Mouse (Mus musculus) heart, embryonic 12.5 days (tissue): ENCODE measurements at regions not wholly inside any gene's neighbourhood (a gene's known extent, or its start where the extent isn't known, plus 50 kb on each side); places are given as distances from the start of the nearest gene placed in this dataset.

Experiments used
- ATAC-seq: fragments of 200-750 bp; cut with Nextera tagmentation; 2 replicates; pipeline ENCODE4 v1.8.0; 2017; ENCODE audit warnings: moderate TSS enrichment, moderate library complexity; ENCODE audit not compliant: insufficient number of reproducible peaks, low FRiP score
- H3K27ac ChIP-seq: fragments of 300-500 bp; sonication (generic); 2 replicates; pipeline ENCODE4 v1.5.1; 2016; ENCODE audit warnings: mild to moderate bottlenecking, moderate library complexity; ENCODE audit not compliant: poor library complexity, severe bottlenecking
- H3K27me3 ChIP-seq: fragments of 300-500 bp; sonication (generic); replicated peaks from 2 replicates; pipeline ENCODE4 v1.6.1; 2016; ENCODE audit warnings: mild to moderate bottlenecking, moderate library complexity
- H3K36me3 ChIP-seq: fragments of 300-500 bp; sonication (generic); 2 replicates; pipeline ENCODE4 v1.6.1; 2016; ENCODE audit warnings: mild to moderate bottlenecking, moderate library complexity
- H3K4me1 ChIP-seq: fragments of 300-500 bp; sonication (generic); replicated peaks from 2 replicates; pipeline ENCODE4 v1.6.1; 2016; ENCODE audit warnings: mild to moderate bottlenecking
- H3K4me2 ChIP-seq: fragments of 300-500 bp; sonication (generic); 2 replicates; pipeline ENCODE4 v1.6.1; 2016; ENCODE audit warnings: mild to moderate bottlenecking, moderate library complexity
- H3K4me3 ChIP-seq: fragments of 300-500 bp; sonication (generic); 2 replicates; pipeline ENCODE4 v1.5.1; 2016; ENCODE audit warnings: mild to moderate bottlenecking
- H3K9ac ChIP-seq: fragments of 300-500 bp; sonication (generic); 2 replicates; pipeline ENCODE4 v1.6.1; 2016; ENCODE audit warnings: mild to moderate bottlenecking, moderate library complexity
- H3K9me3 ChIP-seq: fragments of 300-500 bp; sonication (generic); replicated peaks from 2 replicates; pipeline ENCODE4 v1.6.1; 2016; ENCODE audit warnings: mild to moderate bottlenecking, moderate library complexity
- WGBS: fragments of 180-500 bp; shearing (Covaris S2); methylation state at CpG from one replicate; pipeline ENCODE4 v1.1.7; 2016; 5-methylcytosine and 5-hydroxymethylcytosine counted together

DNA sequence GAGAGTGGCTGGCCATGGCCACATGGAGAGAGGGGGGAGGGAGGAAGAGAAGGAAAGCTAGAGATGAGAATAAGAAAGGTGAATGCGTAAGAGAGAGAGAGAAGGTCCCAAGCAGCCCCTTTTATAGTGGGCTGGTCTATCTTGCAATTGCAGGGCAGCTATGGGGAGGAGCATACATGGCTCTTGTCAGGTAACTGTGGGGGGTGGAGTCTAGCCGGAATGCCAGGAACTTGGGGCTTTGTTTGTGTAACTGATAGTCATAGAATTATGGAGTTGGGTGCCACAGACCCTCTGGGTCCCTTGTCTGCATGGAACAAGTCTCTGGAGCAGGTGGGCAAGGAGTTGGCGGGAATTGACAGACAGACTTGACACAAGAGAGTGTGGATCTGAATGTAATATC, 2151.8 kb downstream of the 4930444P10Rik start:
- Histone ChIP-seq H3K9me3 (peaks cover 9% of the 10 kb centered on the region), H3K4me1 (no peaks in the 10 kb centered on the region), H3K27ac (no peak overlapping the region), H3K9ac (no peak overlapping the region), H3K36me3 (no peaks in the 10 kb centered on the region), H3K4me3 (no peak overlapping the region), H3K4me2 (no peak overlapping the region), H3K27me3 (no peaks in the 10 kb centered on the region)
- 78% methylated on average over 3 of the region's 3 CpGs for WGBS
- ATAC-seq, result no peak

DNA sequence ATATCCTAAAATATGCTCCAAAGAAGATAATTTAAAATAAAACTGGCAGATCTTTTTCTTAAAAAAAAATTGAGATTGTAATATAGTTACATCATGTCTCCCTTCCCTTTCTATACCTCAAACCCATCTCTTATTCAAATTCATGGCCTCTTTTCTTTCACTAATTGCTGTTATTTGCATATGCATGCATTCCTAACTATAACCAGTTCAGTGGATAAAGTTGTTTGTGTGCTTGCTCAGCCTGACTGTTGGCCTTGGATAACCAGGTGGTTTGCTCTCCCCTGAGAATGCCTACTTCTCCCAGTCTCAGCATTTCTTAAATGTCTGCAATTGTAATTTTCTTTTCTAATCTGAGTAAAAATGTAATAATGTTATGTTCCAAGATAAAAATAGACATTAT, 2154.8 kb downstream of the 4930444P10Rik start:
- Histone ChIP-seq H3K27me3 (no peaks in the 10 kb centered on the region), H3K4me3 (no peak overlapping the region), H3K4me2 (no peak overlapping the region), H3K9me3 (peaks cover 9% of the 10 kb centered on the region), H3K27ac (no peak overlapping the region), H3K4me1 (no peaks in the 10 kb centered on the region), H3K36me3 (no peaks in the 10 kb centered on the region), H3K9ac (no peak overlapping the region)
- no peak for ATAC-seq

DNA sequence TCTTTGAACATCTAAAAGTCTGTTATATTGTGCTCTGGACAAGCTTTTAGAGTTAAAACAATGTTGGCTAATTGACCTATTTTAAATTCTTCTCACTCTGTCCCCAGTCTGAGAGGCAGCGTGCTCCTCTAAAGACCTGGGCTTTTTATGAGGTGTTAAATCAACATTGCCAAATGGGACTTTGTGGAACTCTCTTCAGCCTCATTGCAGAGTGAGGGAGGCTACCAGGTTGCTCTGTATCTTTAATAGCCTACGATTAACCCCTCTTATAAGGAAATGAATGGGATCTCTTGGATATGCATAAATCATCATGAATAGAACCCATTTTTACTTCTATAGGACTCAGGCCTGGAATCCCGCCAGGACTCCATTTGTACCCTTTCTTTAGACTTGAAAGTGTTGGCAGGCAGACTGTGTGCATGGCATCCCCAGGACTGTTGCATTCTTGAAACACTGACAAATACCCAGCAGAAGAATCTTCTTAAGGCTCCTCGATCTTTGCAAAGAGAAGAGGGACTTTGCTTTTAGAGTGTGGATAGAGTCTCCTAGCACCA, 2157.1 kb downstream of the 4930444P10Rik start:
- WGBS, result 50% methylated on average over 4 of the region's 4 CpGs
- Histone ChIP-seq H3K4me3 (no peak overlapping the region), H3K27me3 (no peaks in the 10 kb centered on the region), H3K27ac (no peak overlapping the region), H3K9ac (no peak overlapping the region), H3K36me3 (no peaks in the 10 kb centered on the region), H3K4me1 (no peaks in the 10 kb centered on the region), H3K9me3 (peaks cover 5% of the 10 kb centered on the region), H3K4me2 (no peak overlapping the region)
- ATAC-seq, result no peak

DNA sequence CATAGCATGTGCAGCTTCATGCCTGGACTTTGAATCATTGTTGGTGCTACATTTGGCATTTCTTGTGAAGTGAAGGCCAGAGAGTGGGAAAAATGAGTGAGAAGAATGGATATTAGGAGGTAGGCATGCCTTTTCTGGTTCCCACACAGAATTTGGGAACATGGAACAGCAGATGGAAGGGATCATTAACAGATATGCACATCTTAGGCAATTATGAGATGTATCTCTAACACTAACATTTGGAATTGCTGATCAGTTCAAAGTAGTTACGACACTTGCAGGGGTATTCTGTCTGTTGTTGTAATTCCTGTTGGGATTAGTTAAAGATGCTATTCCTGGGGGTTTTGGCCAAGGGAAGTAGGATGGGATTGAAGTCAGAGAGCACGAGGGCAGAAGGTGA, 2164.4 kb downstream of the 4930444P10Rik start:
- no peak overlapping the region for H3K4me2 ChIP-seq
- H3K27ac ChIP-seq, result no peak overlapping the region
- H3K4me1 ChIP-seq, result no peaks in the 10 kb centered on the region; the same call in 1 of the 2 replicates
- ATAC-seq, result no peak
- WGBS, result 77% methylated on average over 2 of the region's 2 CpGs
- H3K4me3 ChIP-seq, result no peak overlapping the region
- H3K27me3 ChIP-seq, result no peaks in the 10 kb centered on the region
- H3K36me3 ChIP-seq, result no peaks in the 10 kb centered on the region
- no peaks in the 10 kb centered on the region for H3K9me3 ChIP-seq
- H3K9ac ChIP-seq, result no peak overlapping the region

DNA sequence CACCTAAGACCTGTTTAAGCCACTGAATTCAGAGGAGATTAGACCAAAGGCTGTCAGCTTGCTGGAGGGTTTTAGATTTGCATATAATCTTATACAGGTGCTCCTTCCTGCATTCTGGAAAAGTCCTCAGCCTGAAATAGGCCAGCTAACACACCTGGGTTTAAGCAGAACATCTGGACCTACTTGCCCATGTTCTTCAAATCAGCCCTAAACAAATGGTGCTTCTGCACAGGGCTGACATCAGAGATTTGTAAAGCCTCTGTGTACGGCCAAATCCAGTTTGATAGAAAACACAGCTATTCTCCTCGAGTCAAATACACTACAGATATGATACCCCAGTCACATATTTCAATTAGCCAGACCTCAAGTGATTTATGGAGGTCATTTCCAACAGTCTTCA, 2165.2 kb downstream of the 4930444P10Rik start:
- H3K4me3 ChIP-seq, result no peak overlapping the region
- no peak overlapping the region for H3K9ac ChIP-seq
- ATAC-seq, result no peak
- 39% methylated on average over 2 of the region's 2 CpGs for WGBS
- no peaks in the 10 kb centered on the region for H3K9me3 ChIP-seq
- H3K27me3 ChIP-seq, result no peaks in the 10 kb centered on the region
- no peak overlapping the region for H3K27ac ChIP-seq
- H3K4me1 ChIP-seq, result no peaks in the 10 kb centered on the region; the same call in 1 of the 2 replicates
- H3K36me3 ChIP-seq, result no peaks in the 10 kb centered on the region
- H3K4me2 ChIP-seq, result no peak overlapping the region

DNA sequence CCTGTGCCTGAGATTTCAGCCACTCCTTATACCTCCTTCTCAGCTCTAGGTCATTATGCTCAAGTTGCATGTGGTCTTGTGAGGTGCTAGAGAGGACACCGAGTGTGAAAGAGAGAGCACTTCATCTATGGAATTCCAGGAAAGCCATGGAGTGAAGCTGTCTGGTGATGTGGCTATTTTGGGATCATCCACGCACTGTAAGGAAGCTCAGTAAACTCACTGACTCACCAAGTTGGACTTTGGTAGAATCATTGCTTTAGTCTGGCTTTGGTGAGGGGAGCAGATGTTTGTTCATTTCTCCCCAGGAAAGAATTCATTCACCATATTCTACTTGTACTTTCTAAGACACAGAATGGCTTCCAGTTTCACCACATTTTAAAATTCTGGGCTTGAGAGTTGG, 2167.1 kb downstream of the 4930444P10Rik start:
- no peak overlapping the region for H3K27ac ChIP-seq
- 33% methylated on average over 2 of the region's 2 CpGs for WGBS
- ATAC-seq, result no peak; the same call in 1 of the 2 replicates

DNA sequence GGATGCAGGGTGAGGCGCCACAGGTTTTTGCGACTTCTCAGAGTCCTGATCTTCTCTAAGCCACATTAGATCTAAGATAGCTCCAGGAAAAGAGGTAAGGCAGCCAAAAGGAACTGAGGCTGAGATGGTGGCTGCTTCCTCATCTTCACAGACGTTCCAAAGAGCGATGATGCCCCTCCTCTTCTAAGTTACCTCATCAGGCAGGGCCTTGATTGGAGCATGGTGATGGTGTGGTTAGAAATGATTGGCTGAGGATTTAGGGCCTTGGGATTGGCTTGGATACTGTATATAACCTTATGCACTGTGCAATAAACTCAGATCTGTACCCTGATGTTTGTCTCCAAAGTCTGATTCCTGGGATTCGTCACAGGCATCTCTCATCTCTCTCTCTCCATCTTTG, 2177.9 kb downstream of the 4930444P10Rik start:
- no peaks in the 10 kb centered on the region for H3K4me1 ChIP-seq
- no peak overlapping the region for H3K4me3 ChIP-seq
- 85% methylated on average over 5 of the region's 5 CpGs for WGBS
- H3K4me2 ChIP-seq, result no peak overlapping the region
- H3K27me3 ChIP-seq, result no peaks in the 10 kb centered on the region
- H3K36me3 ChIP-seq, result no peaks in the 10 kb centered on the region
- no peak for ATAC-seq
- H3K9ac ChIP-seq, result no peak overlapping the region
- no peak overlapping the region for H3K27ac ChIP-seq
- H3K9me3 ChIP-seq, result no peaks in the 10 kb centered on the region

More for the DNA sequence above, 2167.1 kb downstream of the 4930444P10Rik start:
- H3K4me1 ChIP-seq, result no peaks in the 10 kb centered on the region; the same call in 1 of the 2 replicates
- H3K36me3 ChIP-seq, result no peaks in the 10 kb centered on the region
- H3K9ac ChIP-seq, result no peak overlapping the region
- H3K4me2 ChIP-seq, result no peak overlapping the region
- H3K9me3 ChIP-seq, result 0 out of 2 replicates have a peak, but pooled peaks cover 2% of the 10 kb centered on the region
- no peak overlapping the region for H3K4me3 ChIP-seq
- no peaks in the 10 kb centered on the region for H3K27me3 ChIP-seq

DNA sequence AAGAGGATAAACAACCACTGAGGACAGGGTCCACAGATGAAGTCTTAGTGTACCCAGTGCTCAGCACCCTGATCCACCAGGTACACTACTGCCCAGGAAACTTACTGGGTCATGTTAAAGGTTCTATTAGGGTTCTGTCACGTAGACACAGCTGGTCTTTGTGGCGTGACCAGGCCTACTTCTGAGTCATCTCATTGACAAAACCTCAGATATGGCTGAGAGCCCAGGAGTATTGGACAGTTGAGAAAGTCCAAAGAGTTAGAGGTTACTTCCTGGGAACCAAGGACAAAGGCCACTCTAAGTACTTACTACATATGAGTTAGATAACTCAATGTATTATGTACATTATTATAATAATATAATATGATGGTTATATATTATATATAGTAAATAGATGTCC, 2214.0 kb downstream of the 4930444P10Rik start:
- no peaks in the 10 kb centered on the region for H3K27me3 ChIP-seq
- no peaks in the 10 kb centered on the region for H3K4me1 ChIP-seq
- WGBS, result 67% methylated on average over 2 of the region's 2 CpGs
- H3K36me3 ChIP-seq, result no peaks in the 10 kb centered on the region
- H3K4me2 ChIP-seq, result no peak overlapping the region
- no peak for ATAC-seq
- H3K27ac ChIP-seq, result no peak overlapping the region
- H3K9ac ChIP-seq, result no peak overlapping the region
- 0 out of 2 replicates have a peak, but pooled peaks cover 3% of the 10 kb centered on the region for H3K9me3 ChIP-seq
- no peak overlapping the region for H3K4me3 ChIP-seq

DNA sequence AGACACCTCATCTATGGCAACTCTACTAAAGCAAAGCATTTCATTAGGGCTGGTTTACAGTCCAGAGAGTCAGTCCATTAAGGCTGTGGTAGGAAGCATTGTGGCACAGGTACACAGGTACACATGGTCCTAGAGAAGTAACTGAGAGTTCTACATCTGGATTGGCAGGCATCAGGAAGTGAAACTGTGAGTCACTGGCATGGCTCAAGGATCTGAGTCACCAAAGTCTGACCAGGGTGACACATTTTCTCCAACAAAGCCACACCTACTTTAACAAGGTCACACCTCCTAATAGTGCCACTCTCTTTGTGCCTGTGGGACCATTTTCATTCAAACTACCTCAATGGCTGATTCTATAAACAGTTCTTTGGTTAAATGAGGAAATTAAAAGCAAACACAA, 2219.2 kb downstream of the 4930444P10Rik start:
- Histone ChIP-seq H3K27me3 (no peaks in the 10 kb centered on the region), H3K27ac (no peak overlapping the region), H3K4me2 (no peak overlapping the region), H3K9ac (no peak overlapping the region), H3K9me3 (0 out of 2 replicates have a peak, but pooled peaks cover 3% of the 10 kb centered on the region), H3K36me3 (no peaks in the 10 kb centered on the region), H3K4me1 (no peaks in the 10 kb centered on the region), H3K4me3 (no peak overlapping the region)
- no peak for ATAC-seq

DNA sequence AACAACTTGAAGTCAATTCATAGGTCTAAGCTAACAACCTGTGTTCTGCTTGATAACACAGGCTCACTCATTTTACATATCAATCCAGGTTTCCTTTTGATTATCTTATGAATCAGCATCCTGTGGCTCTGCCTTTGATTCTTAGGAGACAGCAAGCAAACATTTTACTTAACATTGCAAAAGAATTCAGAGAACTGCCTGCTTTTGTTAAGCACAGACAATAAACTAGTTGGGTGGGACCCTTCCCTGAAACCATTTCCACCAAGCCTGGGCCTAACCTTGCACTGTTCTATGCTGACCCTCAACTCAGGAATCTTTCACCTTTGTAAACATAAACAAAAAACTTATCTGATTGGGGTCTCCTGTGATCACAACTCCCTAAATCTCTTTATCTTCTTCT, 2220.6 kb downstream of the 4930444P10Rik start:
- H3K4me3 ChIP-seq, result no peak overlapping the region
- ATAC-seq, result no peak
- H3K4me1 ChIP-seq, result no peaks in the 10 kb centered on the region
- H3K9me3 ChIP-seq, result 0 out of 2 replicates have a peak, but pooled peaks cover 3% of the 10 kb centered on the region
- H3K36me3 ChIP-seq, result no peaks in the 10 kb centered on the region
- no peak overlapping the region for H3K4me2 ChIP-seq
- H3K27ac ChIP-seq, result no peak overlapping the region
- H3K27me3 ChIP-seq, result no peaks in the 10 kb centered on the region
- no peak overlapping the region for H3K9ac ChIP-seq

DNA sequence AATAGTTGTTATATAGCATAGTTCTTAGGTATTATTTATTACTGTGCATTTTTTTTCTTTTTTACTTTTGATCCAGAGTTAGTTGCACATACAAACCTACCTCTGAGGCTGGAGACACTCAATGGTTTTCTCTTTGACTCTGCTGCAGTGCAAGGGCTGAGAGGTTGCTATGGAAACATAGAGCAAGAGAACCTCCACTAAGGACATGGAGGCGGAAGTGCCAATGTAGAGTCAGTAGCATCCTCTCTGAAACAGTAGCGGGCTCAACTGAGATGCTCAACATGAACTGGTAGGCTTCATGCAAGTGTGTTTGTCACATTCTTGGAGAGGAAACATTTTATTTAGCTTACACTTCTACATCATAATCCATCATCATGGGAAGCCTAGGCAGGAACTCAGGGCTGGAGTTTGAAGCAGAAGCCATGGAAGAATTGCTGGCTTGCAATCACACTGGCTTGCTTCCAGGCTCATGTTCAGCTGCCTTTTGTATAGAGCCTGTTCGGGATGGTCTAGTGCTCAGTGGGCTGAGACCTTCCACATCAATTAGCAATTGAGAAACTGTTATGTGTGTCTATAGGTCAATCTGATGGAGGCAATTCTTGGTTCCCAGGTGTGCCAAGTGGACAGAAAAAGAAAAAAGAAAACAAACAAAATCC, 2222.4 kb downstream of the 4930444P10Rik start:
- Histone ChIP-seq H3K27me3 (no peaks in the 10 kb centered on the region), H3K9me3 (0 out of 2 replicates have a peak, but pooled peaks cover 3% of the 10 kb centered on the region), H3K4me1 (no peaks in the 10 kb centered on the region), H3K36me3 (no peaks in the 10 kb centered on the region), H3K27ac (no peak overlapping the region), H3K4me3 (no peak overlapping the region), H3K4me2 (no peak overlapping the region), H3K9ac (no peak overlapping the region)
- WGBS, result 86% methylated on average over 3 of the region's 3 CpGs
- ATAC-seq, result no peak

DNA sequence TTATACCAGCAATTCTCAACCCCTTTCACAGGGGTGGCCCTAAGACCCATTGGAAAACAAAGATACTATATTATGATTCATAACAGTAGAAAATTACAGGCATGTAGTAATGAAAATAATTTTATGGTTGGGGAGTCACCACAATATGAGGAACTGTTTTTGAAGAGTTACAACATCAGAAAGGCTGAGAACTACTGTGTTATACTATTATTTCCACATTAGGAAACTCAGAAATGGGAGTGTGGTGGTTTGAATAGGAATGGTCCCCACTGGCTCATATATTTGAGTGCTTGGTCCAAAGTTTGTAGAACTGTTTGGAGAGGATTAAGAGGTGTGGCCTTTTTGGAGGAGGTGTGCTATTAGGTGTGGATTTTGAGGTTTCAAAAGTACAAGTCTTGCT, 2227.4 kb downstream of the 4930444P10Rik start:
- no peak overlapping the region for H3K4me3 ChIP-seq
- H3K4me1 ChIP-seq, result no peaks in the 10 kb centered on the region
- no peak overlapping the region for H3K27ac ChIP-seq
- ATAC-seq, result no peak
- no peaks in the 10 kb centered on the region for H3K36me3 ChIP-seq
- no peaks in the 10 kb centered on the region for H3K27me3 ChIP-seq
- no peak overlapping the region for H3K4me2 ChIP-seq
- no peak overlapping the region for H3K9ac ChIP-seq
- H3K9me3 ChIP-seq, result no peaks in the 10 kb centered on the region
